Comparison of ENCODE assay signal across 8 mouse cellular contexts in the genomic region with DNA sequence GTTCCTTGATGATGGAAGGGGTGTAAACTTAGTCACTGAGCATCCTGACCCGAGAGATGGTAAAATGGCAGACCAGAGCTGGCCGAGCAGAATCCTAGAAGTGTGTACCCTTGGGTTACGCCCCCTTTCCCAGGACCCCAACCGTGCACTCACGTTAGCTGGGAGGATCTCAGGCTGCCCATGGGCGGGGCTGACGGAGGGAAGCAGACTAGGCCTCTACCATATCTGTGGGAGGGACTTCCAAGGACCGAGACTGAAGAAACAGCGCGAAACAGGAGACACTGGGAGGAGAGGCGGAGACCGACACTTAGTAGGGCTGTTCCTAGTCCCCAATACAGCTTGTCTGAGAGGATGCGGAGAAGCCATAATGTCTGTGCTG. TPM values are rescaled to one million over a fixed set of nuclear protein-coding genes. Genes with fewer than 3 reads are reported as not detected.
DNase-seq lines count a peak whose midpoint lies in the region; ATAC-seq lines count a peak whose summit lies in the region.

No protein-coding gene starts in this region.

- peaks cover 4% of the 10 kb centered on the region; the same call in 1 of the 2 replicates for H3K9me3 ChIP-seq in erythroblast, embryonic 14.5 days (ENCODE audit: control insufficient read depth, low read length)
- no peaks in the 10 kb centered on the region for H3K9me3 ChIP-seq in hindbrain, embryonic 13.5 days
- no peaks in the 10 kb centered on the region for H3K9me3 ChIP-seq in neural tube, embryonic 15.5 days (replicated peaks)

- H3K9ac ChIP-seq in hindbrain, embryonic 13.5 days: peak overlapping the region; percentile 65; the same call in 1 of the 2 replicates
- 0 out of 2 replicates have a peak overlapping the region, but pooled peaks have one; percentile 28 for H3K9ac ChIP-seq in neural tube, embryonic 15.5 days (replicated peaks)

- peak overlapping the region; percentile 58 for H3K4me2 ChIP-seq in hindbrain, embryonic 13.5 days
- peak overlapping the region; percentile 64 for H3K4me2 ChIP-seq in neural tube, embryonic 15.5 days

- peaks cover 72% of the 10 kb centered on the region for H3K27me3 ChIP-seq in erythroblast, embryonic 14.5 days (ENCODE audit: control insufficient read depth)
- H3K27me3 ChIP-seq in hindbrain, embryonic 13.5 days: peaks cover 99% of the 10 kb centered on the region
- peaks cover 90% of the 10 kb centered on the region for H3K27me3 ChIP-seq in neural tube, embryonic 15.5 days (replicated peaks)

- peaks cover 10% of the 10 kb centered on the region for H3K36me3 ChIP-seq in erythroblast, embryonic 14.5 days (ENCODE audit: control insufficient read depth)
- peaks cover 20% of the 10 kb centered on the region for H3K36me3 ChIP-seq in hindbrain, embryonic 13.5 days
- H3K36me3 ChIP-seq in neural tube, embryonic 15.5 days: peaks cover 6% of the 10 kb centered on the region

- 3% methylated on average over 13 of the region's 13 CpGs for WGBS in hindbrain, embryonic 13.5 days
- 1% methylated on average over 13 of the region's 13 CpGs for WGBS in neural tube, embryonic 15.5 days

- H3K4me1 ChIP-seq in erythroblast, embryonic 14.5 days (ENCODE audit: control insufficient read depth): peaks cover 32% of the 10 kb centered on the region
- peaks cover 49% of the 10 kb centered on the region for H3K4me1 ChIP-seq in hindbrain, embryonic 13.5 days (replicated peaks)
- peaks cover 52% of the 10 kb centered on the region for H3K4me1 ChIP-seq in neural tube, embryonic 15.5 days

- DNase-seq in embryo, embryonic 10 days (ENCODE audit: low spot score): peak; percentile 77
- DNase-seq in lung, adult 18-20 months: peak; percentile 72 to 75
- DNase-seq in right cerebral cortex, postnatal 4 days: no peak
- no peak for DNase-seq in Muller cell, postnatal 12 days (ENCODE audit: inconsistent ontology term)

- ATAC-seq in erythroblast, adult 5-6 weeks (replicated peaks; ENCODE audit: low FRiP score, poor library complexity, severe bottlenecking): no peak
- no peak for ATAC-seq in hindbrain, embryonic 13.5 days (ENCODE audit: low FRiP score)
- no peak for ATAC-seq in neural tube, embryonic 15.5 days (ENCODE audit: low FRiP score)

- no peak overlapping the region for H3K27ac ChIP-seq in hindbrain, embryonic 13.5 days
- no peak overlapping the region for H3K27ac ChIP-seq in neural tube, embryonic 15.5 days (replicated peaks)

- peak overlapping the region; percentile 22 for H3K4me3 ChIP-seq in erythroblast, embryonic 14.5 days (replicated peaks)
- peak overlapping the region; percentile 35 for H3K4me3 ChIP-seq in hindbrain, embryonic 13.5 days
- H3K4me3 ChIP-seq in neural tube, embryonic 15.5 days (replicated peaks): peak overlapping the region; percentile 38

RNA-seq across cellular contexts. Expression of a gene that starts 1.4 kb away (rescaled TPM):
- 0.27 and 0.48 TPM in 2 replicates for polyA plus RNA-seq in erythroblast, embryonic 14.5 days (2012)
- total RNA-seq in erythroblast, adult 5-6 weeks (2015; ENCODE audit: low replicate concordance): 5.6 and 7.9 TPM in 2 replicates
- total RNA-seq in erythroblast, adult 5-6 weeks (2017; ENCODE audit: low replicate concordance): 4.9 and 5.7 TPM in 2 replicates
- 3.2 and 3.4 TPM in 2 replicates for polyA plus RNA-seq in hindbrain, embryonic 13.5 days (2015; fragmentation: Nextera tagmentation; extraction: Ambion mirVana)
- 6.3 and 8.3 TPM in 2 replicates for polyA plus RNA-seq in neural tube, embryonic 15.5 days (2015; fragmentation: Nextera tagmentation; extraction: Ambion mirVana)

RNA-seq across cellular contexts. Expression of a gene that starts 50.4 kb away (rescaled TPM):
- polyA plus RNA-seq in erythroblast, embryonic 14.5 days (2012): 0.51 and 0.58 TPM in 2 replicates
- 27.9 and 36.4 TPM in 2 replicates for total RNA-seq in erythroblast, adult 5-6 weeks (2015; ENCODE audit: low replicate concordance)
- 25.6 and 25.7 TPM in 2 replicates for total RNA-seq in erythroblast, adult 5-6 weeks (2017; ENCODE audit: low replicate concordance)
- 9.1 TPM in 2 replicates for polyA plus RNA-seq in hindbrain, embryonic 13.5 days (2015; fragmentation: Nextera tagmentation; extraction: Ambion mirVana)
- 8.2 and 8.9 TPM in 2 replicates for polyA plus RNA-seq in neural tube, embryonic 15.5 days (2015; fragmentation: Nextera tagmentation; extraction: Ambion mirVana)

Comparison
In these comparisons a context has a peak if more than half of its experiments do, and no peak if none do; other contexts are left out.
1. DNase-seq: peak in embryo, embryonic 10 days (single experiment) and lung, adult 18-20 months (2 of 2); none in right cerebral cortex, postnatal 4 days (single experiment) and Muller cell, postnatal 12 days (single experiment).
2. Peak in every context shown above with its lines, with median percentiles within 50 percentile points of each other: H3K4me3 ChIP-seq.